Mouse (Mus musculus): ENCODE measurements at regions not wholly inside any gene's neighbourhood (a gene's known extent, or its start where the extent isn't known, plus 50 kb on each side); places are given as distances from the start of the nearest gene placed in this dataset.

GRCm38 (mm10) chr6:89259406-89259994 lies 102.9 kb downstream of the Plxna1 start:
- Histone ChIP-seq H3K27ac (ENCODE audit: insufficient read depth, low read depth, low read length) (peak overlapping the region; percentile 98), H3K4me3 (ENCODE audit: insufficient read depth, low read length) (no peak overlapping the region), H3K4me1 (ENCODE audit: control insufficient read depth, insufficient read depth, low read length) (peaks cover 82% of the 10 kb centered on the region)
- TF ChIP-seq POLR2A (IDR thresholded peaks at IDR 0.05; ENCODE audit: borderline replicate concordance, low read depth, low read length), result no peak
- 0 out of 2 replicates have a peak, but pooled peaks have one; percentile 2 for TF ChIP-seq CTCF (IDR thresholded peaks at IDR 0.05; ENCODE audit: low read depth, low read length)

GRCm38 (mm10) chr6:89262958-89263357 lies 99.5 kb downstream of the Plxna1 start:
- Histone ChIP-seq H3K27ac (ENCODE audit: insufficient read depth, low read depth, low read length) (peak overlapping the region; percentile 83), H3K4me3 (ENCODE audit: insufficient read depth, low read length) (no peak overlapping the region), H3K4me1 (ENCODE audit: control insufficient read depth, insufficient read depth, low read length) (peaks cover 67% of the 10 kb centered on the region)
- no peak for TF ChIP-seq POLR2A (IDR thresholded peaks at IDR 0.05; ENCODE audit: borderline replicate concordance, low read depth, low read length)
- TF ChIP-seq CTCF (IDR thresholded peaks at IDR 0.05; ENCODE audit: low read depth, low read length), result no peak

GRCm38 (mm10) chr6:89265296-89265695 lies 97.1 kb downstream of the Plxna1 start:
- TF ChIP-seq POLR2A (IDR thresholded peaks at IDR 0.05; ENCODE audit: borderline replicate concordance, low read depth, low read length) (no peak), CTCF (IDR thresholded peaks at IDR 0.05; ENCODE audit: low read depth, low read length) (no peak)
- Histone ChIP-seq H3K4me3 (ENCODE audit: insufficient read depth, low read length) (no peak overlapping the region), H3K4me1 (ENCODE audit: control insufficient read depth, insufficient read depth, low read length) (peaks cover 65% of the 10 kb centered on the region), H3K27ac (ENCODE audit: insufficient read depth, low read depth, low read length) (no peak overlapping the region)

Measured in bone marrow macrophage, adult 2 months (primary cell).